Mouse (Mus musculus) frontal cortex, postnatal 36 days (tissue): Measurements from ENCODE around the gene Amt.
"Not testable (repeated sequence)": the region's sequence is repeated elsewhere in the genome, so short reads cannot be mapped to it uniquely, and the experiment has no call there.

Experiments used
- DNase-seq, 2 experiments: peaks; one replicate each; pipeline ENCODE4 v3.0.0; 2022; ENCODE audit warnings: low spot score in 2 of 2

Gene Amt

DNA sequence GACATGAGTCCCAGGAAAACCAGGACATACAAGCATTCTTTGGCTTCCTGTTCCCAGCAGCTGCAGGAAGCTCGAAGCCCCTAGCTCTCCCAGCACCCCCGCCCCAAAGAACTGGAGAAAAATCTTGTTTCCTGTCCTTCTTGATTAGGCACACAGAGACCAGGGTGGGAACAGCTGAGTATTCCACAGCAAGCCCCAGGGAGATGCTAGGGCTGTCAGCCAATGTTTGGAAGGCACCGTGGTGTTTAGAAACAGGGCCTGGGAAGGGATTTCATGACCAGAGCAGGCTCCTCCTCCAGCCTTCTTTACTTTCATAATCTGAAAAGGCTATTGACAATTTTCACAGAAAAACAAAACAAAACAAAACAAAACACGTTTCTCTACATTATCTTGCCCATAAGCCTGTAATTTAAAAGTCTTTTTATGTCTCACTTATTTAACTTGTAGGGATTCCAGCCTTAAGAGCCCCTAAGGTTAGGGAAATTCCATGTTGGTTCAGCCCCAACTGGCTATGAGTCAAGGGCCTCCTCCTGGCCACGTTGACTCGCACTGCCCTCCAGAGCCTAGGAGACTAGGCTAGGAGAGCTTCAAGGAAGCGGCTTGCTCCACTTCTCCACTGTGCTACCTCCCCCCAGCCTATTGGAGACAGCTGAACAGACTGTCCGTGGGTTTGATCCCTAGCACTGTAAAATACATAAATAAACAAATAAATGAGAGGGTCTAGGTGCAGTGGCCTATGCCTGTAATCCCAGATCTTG is 16.4 kb upstream of the Amt start:
- no peak for DNase-seq

DNA sequence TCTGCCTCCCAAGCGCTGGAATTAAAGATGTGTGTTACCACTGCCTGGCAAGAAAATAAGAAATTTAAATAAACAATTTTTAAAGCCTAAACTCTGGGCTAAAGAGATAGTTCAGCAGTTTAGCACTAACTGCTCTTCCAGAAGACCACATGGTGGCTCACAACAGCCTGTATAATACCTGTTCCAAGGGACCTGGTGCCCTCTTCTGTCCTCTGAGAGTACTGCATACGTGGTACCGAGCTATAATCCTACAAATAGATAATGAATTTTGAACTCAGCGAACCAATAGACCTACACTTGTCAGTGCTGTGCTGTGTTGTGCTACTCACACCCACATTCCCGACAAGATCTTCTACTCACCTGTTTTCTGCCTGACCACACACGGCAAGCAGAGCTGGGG is 12.2 kb upstream of the Amt start:
- DNase-seq: peak; percentile 45 to 81

- not testable (repeated sequence) for DNase-seq
Measured at GRCm38 (mm10) chr9:108287526-108288238, 9.0 kb upstream of the Amt start.

- no peak for DNase-seq
Measured at GRCm38 (mm10) chr9:108289347-108289746, 7.3 kb upstream of the Amt start.

DNA sequence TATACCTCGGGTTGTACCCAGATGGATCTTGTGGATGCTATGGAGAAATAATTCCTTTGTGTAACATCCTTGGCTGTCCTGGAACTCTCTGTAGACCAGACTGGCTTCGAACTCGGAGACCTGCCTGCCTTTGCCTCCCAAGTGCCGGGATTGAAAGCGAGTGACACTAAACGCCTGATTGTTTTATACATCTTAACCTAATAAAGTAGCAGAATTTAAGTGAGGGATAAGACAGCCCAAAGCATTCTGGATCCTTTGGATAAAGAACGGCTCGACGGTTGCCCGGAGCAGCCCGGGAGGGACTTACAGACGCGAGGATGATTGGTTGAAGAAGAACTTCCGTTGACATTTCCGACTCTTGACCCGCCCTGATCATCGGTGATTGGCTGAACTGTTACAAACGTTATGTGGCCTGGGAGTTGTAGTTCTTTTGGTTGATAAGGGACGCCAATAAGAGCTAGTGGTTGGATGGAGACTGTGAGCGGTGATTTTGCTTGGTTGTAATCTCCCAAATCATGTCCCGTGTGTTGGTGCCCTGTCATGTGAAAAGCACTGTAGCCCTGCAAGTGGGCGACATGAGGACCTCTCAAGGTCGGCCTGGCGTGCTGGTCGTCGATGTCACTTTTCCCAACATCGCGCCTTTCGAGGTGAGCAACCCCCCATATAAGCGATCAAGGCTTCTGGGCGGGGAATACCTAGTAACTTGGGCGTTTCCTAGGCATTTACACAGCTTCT is 6.5 kb upstream of the Amt start, which contains the start of gene Nicn1:
Gene Nicn1, plus strand, starts transcription at position 414 of the 735 bp plus-strand sequence.
- peak; percentile 89 to 98 for DNase-seq

- DNase-seq: peak in 1 of 2 experiments; percentile 21
Measured at GRCm38 (mm10) chr9:108290773-108291172, 5.9 kb upstream of the Amt start.

- no peak for DNase-seq
Measured at GRCm38 (mm10) chr9:108301853-108302252, 5.2 kb downstream of the Amt start.

DNA sequence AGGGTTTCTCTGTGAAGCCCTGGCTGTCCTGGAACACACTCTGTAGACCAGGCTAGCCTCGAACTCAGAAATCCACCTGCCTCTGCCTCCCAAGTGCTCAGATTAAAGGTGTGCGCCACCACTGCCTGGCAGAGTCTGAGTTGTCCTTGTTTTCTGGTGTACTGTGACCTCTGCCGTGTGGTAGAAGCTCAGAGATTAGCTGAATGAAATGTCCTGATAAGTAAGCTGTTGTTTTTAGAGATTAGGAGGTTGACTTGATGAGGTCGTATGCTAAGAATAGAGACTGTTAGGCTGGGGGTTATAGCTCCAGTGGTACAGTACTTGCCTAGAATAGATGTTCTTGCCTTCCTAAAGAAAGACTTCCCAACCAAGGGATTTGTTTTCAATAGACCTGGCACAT is 8.1 kb downstream of the Amt start:
- DNase-seq: no peak

DNA sequence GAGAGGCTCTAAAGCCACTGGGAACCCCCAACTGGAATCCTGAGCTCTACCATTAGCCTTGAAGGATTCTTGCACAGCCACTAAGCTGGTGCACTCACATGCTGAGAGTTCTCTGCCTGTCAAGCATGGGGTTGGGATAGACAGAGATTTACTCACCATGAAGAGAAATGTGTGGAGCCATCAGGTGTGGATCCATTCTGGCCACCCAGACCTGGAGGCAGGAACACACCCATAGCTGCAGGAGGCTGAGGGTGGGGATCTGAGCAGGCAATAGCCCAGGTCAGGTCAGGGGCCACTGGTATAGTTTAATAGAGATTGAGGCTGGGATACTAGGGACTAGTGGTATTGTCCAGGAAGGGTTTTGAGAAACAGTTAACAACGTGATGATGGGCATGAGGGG is 8.5 kb downstream of the Amt start:
- no peak for DNase-seq

DNA sequence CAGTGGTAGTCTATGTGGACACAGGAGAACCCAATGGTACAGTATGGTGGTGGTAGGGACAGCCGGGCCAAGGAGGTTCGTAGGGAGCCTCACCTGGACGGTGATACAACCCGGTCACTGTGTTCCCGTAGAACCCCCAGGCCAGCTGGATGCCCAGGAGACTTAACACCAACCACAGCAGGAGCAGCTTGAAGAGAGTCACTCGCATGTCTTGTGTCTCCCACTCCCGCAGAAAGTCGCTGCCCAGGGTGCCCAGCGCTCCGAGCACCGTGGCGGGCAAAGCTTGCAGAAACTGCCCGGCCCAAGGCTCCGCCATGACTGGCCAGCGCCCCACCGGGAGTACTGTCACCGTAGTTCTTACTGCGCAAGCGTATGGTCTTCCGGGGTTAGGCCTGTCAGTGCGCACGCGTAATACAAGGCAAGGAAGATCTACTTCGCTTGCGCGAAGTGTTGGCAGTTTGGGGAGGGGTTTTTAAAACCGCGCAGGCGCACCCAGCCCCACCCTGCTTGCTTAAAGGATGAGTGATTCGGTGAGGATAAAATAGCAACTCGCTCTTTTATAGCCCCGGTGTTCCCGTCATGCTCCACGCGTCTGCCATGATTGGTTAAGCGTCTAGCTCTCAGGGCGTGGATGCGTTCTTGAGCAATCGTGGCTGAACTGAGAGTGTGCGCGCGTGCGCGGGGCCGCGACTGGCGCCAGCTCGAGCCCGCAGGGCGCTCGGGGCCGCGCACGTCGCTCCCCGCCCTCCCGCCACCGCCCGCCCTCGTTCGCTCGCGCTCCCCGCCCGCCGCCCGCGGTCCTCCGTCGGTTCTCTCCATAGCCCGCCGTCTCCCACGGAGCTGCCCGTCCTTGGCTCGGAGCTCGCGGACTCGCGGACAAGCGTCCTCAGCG is 9.2 kb downstream of the Amt start, which contains the start of the genes Rhoa and Tcta:
Gene Rhoa, plus strand, starts transcription at position 501 of the 892 bp plus-strand sequence.
Gene Tcta, minus strand, starts transcription at position 532 of the 892 bp plus-strand sequence.
- DNase-seq: peak; percentile 99 to 100

DNA sequence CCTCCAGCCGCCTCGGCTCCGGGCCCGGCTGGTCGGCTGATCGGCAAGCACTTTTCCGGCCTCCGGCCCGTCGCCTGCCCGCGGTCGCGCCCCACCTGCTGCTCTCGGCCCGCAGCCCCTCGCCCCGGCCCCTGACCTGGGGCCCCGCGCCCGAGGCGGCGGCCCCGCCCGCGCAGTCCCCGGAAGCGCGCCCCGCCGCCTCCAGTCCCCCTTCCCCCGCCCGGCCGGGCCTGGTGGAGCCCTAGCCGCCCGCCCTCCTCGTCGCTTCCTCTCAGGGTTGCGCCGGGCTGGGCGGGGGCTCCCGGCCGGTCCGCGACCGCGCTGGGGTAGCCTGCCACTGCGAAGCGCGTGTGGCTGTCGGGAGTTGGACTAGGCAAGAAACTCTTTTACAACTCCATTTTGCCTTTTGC is 9.9 kb downstream of the Amt start:
- no peak for DNase-seq

GRCm38 (mm10) chr9:108307021-108307807 is 10.6 kb downstream of the Amt start:
- no peak for DNase-seq

DNA sequence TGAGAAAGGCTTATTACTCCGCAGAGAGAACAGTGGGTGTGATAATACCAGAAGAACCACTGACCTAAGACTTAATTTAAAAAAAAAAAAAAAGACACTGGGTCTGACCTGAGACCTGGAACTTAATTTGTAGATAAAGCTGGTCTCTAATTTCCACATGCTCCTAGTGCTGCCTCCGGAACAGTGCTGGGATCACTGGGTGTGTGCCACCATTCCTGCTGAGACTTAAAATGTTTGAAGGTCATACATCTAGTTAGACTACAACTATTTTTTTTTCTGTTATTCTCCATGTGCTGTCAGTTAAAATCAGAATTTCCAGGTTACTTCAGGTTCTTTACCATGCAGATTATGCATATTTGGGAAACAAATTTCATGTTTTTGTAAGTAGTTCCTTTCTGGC is 11.5 kb downstream of the Amt start:
- DNase-seq: no peak

DNA sequence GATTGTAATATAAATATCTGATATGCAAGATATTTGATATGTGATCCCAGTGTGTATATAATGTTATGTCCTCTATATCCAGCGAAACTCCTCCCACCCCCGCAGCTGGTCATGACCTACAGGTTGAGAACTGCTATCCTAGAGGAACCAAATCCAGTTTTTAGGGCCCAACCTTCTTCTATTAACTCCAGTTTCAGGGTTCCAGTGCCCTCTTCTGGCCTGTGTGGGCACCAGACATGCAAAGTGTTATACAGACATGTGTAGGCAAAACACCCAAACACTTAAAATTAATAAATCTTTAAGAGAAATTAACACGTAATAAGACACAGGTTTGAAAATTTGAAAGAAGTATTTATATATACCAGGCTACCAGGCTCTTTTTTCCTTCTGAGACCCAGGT is 20.9 kb downstream of the Amt start:
- no peak for DNase-seq

- no peak for DNase-seq
Measured at GRCm38 (mm10) chr9:108318462-108318861, 21.8 kb downstream of the Amt start.

GRCm38 (mm10) chr9:108322054-108322453 is 25.4 kb downstream of the Amt start:
- DNase-seq: not testable (repeated sequence)

DNA sequence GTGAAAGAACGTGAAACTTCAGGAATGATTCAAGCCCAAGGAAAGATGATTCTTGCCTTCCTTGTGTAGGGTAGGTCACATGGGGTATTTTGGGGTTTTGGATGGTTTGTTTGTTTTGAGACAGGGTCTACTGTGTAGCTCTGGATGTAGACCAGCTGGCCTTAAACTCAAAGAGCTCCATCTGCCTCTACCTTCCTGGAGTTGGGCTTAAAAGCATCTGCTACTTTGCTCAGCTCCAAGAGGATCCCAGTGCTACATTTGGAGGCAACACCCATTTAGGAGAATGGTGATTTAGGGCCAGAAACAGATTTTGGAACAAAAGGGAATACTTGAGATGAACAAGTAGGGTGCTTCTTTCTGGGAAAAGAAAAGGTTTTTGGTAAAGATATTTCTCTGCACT is 28.1 kb downstream of the Amt start:
- no peak for DNase-seq

DNA sequence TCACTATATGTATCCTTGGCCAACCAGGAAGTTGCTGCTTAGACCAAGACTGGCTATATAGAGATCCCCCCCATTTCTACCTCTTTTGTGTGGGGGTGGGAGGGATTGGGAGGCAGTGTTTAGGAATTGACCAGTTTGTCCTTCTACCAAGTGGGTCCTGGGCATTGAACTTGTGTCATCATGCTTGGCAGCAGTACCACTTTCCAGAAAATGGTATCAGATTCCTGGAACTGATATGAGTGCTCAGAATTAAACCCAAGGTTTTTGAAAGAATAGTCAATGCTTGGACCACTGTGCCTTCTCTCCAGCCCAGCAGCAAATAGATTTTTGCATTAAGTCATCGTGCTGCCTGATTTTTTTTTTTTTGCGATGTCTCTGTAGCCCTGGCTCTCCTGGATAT is 29.2 kb downstream of the Amt start:
- DNase-seq: no peak

- DNase-seq: no peak
Measured at GRCm38 (mm10) chr9:108337848-108338550, 41.3 kb downstream of the Amt start.

GRCm38 (mm10) chr9:108338551-108338885 is 41.9 kb downstream of the Amt start:
- no peak for DNase-seq
